Mouse (Mus musculus): ENCODE measurements around the gene Zdhhc1.

GRCm38 (mm10) chr8:105521995-105522769, 25.5 kb upstream of the Zdhhc1 start:
- TF ChIP-seq CTCF (IDR thresholded peaks at IDR 0.05; ENCODE audit: control insufficient read depth, insufficient read depth, low read length) = no peak
- TF ChIP-seq POLR2A (IDR thresholded peaks at IDR 0.05; ENCODE audit: borderline replicate concordance, control insufficient read depth, low read depth, low read length) = no peak

All from bone marrow, adult 2 months (tissue).